Mouse (Mus musculus): Measurements from ENCODE around the gene Btbd17.

Btbd17 gene

DNA sequence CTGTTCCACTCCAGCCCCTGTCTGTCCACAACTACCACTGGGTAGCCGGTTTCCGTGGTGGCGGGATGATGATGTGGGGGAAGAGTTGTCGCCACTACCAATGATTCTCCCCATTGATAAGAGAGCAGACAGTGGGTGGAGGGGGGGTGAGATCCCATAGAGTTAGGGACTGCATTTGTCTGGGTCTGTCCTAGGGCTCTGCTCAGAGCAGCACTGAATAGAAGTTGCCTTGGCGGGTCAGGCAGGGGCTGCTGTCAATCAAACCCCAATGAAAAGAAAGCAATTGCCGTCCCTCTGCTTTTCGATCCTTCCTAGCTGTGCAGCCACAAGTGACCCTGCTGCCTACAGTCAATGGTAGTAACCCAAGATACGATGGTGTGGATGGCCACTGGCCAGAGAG lies 8.2 kb upstream of the Btbd17 start:
- no peak for ATAC-seq (ENCODE audit: low TSS enrichment)

DNA sequence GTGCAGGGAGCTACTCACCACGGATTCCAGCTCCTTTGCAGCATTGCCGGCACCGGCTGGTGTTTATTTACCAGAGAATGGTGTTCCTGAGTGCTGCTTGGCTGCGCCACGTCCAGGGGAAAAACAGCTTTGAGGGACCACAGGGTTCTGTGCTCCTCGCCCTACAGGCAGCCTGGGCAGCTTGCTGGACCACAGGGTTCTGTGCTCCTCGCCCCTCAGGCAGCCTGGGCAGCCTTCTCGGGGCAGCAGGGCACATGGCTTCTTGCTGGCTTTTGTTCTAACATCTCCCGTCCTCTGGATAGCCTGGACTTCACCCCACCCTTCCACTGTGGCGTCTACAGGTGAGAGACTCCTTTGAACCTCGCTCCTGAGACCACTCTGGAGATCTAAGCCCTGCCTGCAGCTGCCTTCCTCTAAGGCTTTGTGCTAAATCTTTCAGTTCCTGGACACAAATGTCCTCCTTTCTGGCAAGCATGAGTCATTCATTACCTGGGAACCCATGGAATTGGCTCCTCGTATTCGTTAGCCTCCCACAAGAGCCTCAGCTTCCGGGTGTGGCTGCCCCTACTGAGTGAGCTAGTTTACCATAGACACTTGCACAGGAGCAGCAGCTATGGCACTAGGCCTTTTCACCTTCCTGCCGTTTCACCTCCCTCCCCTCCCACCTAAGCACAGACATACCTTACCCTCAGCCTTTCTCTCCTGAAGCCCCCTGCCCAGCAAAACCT lies 7.0 kb upstream of the Btbd17 start:
- ATAC-seq (ENCODE audit: low TSS enrichment): peak; percentile 52; the same call in 1 of the 2 replicates

DNA sequence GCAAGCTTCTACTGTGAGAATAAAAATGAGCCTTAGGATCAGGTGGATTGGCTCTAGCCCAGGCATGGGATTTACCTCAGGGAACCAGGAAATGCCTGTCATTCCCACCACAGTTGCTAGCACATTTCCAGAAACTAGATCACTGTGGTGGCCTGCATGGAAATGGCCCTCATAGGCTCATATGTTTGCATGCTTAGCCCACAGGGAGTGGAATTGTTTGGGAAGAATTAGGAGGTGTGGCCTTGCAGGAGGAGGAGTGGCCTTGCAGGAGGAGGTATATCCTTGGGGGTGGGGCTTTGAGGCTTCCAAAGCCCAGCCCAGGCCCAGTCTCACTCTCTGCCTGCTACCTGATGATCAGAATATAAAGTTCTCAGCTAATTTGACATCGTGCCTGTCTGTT lies 6.2 kb upstream of the Btbd17 start:
- no peak for ATAC-seq (ENCODE audit: low TSS enrichment)

DNA sequence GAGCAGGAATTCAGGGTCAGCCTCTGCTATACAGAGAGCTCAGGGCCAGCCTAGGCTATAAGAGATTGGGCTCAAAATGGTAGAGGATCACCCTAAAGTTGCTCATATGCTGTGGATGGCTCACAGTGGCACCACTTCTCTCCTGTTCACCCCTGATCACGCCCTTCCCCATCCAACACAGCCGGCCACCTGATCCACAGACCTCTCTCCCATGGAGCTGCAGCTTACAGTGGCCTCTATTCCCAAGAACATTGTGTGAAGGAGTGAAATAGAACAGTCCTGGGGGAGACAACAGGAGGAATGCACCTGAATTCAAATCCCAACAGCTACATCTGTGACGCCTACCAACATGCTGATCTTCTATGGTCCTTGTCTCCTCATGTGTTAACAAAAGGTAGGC lies 2.9 kb upstream of the Btbd17 start, which contains the start of gene Gpr142:
Gene Gpr142 (plus strand): TSS at position 301 of the 400 bp plus-strand sequence.
- ATAC-seq (ENCODE audit: low TSS enrichment): no peak

DNA sequence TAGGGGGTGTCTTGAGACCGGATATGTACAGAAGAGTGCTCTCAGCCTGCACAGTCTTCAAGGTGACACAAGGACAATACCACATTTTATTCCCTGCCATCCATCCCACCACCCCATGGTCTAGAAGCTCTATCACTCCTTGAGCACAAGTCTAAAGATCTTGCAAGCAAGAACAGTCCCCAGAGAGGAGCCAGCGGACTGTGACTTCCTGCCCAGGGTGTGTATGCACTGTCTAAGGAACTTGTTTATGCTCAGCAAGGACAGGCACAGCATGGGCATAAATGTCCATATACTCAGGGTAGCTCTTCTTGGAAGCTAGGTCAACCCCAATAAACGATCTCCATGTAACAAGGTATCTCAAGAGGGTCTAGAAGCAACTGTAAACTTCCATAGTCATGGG lies 2.2 kb upstream of the Btbd17 start:
- ATAC-seq (ENCODE audit: low TSS enrichment): no peak

DNA sequence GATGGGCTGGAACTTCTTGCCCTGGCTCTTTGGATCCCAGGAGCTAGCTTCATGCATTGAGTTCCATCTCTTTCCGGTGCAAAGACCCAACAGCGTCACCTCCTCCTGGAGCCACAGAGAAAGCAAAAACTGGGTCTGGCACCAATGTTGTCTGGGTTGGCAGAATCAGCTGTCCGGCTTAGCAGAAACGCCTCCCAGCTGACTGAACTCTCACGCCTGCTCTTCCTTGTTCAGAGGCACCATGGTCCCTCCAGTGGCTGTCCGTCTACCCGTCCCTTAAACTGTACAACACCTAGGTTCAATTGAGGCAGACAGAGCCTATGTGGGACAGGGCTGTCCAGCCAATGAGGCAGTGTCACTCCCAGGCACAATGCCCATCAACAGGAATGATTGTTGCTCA lies 1.4 kb upstream of the Btbd17 start:
- ATAC-seq (ENCODE audit: low TSS enrichment): no peak

DNA sequence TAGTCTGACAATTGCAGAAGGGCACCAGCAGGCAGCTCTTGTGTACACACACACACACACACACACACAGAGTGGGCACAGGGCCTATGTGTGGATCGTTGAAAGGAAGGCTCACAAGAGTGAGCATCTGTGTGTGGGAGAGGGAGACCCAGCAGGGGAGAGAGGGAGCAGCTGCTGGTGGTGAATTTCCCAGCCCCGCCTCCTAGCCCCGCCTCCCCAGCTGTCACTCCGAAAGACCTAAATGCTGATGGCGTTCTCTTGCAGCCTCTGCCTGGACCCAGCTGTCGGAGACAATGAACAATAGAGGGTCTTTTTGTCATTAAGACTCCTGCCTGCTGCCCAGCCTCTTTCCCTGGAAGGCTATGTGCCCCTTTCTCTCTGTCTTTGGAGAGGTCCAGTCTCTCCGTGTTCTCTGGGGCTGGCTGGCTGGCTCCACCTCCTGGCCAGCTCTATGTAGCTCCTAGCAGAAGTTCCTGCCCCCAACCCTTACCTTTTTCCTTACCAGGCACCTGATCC lies 456 bp downstream of the Btbd17 start:
- peak; percentile 71 for ATAC-seq (ENCODE audit: low TSS enrichment)

DNA sequence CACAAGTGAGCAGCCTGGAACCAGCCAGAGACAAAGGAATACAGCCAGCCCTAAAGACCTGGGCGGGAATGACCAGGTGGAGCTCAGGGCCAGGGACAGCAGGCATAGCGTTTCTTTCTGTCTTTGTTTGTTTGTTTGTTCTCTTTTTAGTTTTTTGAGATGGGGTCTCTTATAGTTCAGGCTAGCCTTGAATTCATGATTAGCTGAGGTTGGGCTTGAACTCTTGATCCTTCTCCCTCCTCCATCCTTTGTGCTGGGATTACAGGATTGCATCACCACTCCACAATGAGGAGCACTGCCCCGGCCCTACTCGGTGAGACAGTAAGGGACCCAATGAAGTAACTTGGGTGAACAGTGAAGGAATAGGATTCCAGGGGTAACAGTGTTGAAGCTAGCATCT lies 1.1 kb downstream of the Btbd17 start:
- no peak for ATAC-seq (ENCODE audit: low TSS enrichment)

DNA sequence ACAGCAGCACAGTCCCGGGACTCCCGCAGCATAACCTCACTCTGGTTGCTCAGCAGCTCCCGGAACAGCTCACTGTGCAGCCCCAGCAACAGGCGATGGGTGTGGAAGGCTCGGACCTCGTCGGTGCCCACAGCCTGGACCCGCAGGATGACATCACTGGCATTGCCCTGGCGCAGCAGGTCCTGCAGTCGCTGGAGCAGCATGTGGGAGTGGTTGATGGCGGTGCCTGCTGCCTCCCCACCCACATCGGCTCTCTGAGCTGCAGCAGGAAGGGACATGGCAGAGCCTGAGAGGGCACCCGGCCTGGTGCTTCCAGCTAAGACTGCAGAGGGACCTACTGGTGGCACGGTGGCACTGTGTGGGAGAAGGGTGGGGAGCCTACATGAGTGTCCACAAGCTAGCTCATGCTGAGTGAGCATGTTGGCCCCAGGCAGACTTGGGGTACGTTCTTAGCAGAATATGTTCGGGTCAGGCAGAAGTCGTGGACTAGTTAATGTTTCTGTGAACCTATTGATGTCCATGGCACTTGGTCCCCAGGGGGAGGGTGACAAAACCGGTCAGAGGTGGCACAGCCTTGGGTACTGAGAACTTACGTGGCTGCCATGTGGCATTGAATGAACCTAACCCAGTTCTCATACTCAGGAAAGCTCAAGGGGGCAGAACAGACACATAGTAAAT lies 1.7 kb downstream of the Btbd17 start:
- no peak for ATAC-seq (ENCODE audit: low TSS enrichment)

DNA sequence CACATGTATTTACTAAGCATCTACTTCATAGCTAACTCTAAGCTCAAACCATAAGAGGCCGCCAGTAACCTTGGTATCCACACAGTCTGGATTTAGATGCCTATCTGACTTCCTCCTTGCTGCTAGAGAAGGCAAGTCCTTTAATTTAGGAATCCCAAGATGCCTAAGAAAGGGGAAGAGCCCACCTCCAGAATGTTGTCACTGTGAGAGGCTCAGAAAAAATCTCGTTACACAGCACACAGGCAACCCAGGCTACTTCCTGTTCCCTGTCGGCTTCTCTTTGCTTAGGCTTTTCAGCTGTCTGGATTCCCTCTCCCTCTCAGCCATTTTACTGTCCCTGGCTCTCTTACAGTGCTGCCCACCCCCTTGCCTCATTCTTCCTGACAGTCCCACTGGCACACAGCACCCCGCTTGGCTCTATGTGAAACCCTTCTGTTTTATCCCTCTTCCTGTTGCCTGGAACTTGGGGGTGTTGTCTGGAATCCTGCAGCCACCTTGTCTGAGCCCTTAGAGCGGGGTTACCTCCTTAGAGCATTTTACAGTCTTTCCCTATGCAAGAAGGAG lies 2.7 kb downstream of the Btbd17 start:
- no peak for ATAC-seq (ENCODE audit: low TSS enrichment)

DNA sequence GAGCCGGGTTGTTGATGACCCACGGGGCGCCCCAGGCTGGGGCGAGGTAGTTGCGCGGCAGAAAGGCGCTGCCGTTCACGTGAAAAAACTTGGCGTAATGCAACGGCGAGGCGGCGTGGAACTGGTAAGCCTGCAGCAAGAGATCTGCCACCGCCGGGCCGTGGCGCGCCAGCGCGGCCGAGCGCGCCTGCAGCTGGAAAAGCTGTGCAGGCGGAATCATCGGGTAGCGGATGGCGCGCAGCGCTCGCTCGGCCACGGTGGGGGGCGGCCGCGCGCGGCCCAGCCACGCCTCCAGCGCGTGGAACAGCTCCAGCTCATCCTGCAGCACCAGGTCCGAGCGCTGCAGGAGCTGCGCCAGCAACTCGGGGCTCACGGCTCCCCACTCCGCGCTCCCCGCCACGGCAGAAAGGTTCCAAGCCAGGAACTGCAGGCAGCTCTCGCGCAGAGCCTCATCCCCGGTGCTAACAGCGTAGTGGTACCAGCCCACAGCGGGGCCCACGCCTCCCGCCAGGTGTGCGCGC lies 3.8 kb downstream of the Btbd17 start:
- peak; percentile 28; the same call in 1 of the 2 replicates for ATAC-seq (ENCODE audit: low TSS enrichment)

DNA sequence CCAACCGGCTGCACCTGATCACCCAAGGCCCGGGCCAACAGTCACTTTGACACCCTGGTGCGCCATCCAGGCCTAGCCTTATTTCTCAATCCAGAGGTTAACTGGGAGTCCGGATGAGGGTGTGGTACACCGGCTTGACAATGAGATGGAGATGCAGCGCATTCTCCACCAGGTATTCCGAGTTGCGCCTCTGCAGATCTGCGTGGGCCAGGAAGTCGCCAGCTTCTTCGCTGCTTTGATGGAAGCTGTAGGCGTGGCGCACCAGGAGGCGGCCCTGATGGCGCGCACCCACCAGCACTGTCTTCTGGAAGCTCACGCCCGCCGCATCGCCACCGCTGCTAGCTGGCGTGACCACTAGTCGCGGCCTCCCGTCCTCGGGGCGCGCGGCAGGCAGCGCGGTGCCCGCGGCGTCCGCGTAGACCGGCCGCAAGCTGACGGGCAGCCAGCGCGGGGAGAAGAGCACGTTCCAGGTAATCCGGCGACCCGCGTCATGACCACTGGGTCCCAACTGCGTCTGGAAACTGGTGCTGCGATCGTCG lies 4.3 kb downstream of the Btbd17 start:
- ATAC-seq (ENCODE audit: low TSS enrichment): no peak

DNA sequence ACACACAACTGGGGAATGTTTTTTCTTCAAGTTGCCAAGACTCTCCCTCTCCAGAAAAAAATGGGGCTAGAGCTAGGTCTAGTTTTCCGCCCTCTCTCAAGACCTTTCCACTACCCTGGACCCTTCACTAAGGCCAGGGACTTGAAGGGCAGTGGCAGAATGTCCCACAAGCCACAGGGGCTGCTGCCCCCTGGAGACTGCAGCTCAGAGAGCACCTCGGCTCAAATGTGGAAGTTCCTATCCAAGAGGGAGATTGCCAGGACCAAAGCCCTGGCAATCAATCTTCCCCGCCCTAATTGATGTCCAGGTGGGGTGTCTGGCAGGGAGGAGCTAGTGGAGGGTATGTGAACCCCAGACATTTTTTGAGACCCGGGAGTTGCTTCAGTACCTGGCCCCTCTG lies 4.9 kb downstream of the Btbd17 start:
- ATAC-seq (ENCODE audit: low TSS enrichment): no peak

DNA sequence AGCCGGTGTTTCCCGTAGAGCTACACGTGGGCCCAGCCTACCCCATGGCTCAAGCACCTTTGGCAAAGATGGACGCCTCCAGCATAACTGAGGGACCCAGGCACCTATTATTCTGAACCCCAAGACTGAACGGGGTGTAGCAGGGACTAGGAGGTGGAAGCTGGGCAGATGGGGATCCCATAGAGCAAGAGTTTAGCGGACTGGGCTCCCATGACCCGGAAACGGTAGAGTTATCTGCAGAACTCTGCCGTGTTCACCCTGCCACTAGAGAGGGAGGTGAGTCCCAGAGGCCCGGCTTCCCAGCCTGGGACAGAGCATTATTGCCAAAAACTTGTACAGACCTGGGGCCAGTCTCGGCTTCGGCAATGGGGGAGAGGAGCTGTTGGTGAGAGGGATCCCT lies 5.6 kb downstream of the Btbd17 start:
- ATAC-seq (ENCODE audit: low TSS enrichment): no peak

DNA sequence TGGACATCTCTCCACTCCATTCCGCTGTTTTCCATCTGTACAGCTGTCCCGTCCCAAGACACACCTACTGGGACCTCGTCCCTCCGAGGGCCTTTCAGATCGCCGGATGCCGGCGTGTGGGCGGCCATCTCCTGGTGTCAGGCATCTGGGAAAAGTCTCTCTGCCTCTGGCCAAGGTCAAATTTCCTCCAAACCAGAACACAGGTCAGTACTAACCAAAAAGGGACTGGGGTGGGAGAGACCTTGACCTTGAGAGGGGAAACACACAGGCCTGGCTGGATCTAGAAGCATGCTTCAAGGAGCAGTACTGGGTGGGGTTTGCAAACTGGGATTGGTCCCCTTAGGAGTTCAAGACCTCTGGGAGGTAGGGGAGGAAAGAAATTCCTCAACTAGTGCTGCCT lies 6.0 kb downstream of the Btbd17 start:
- no peak for ATAC-seq (ENCODE audit: low TSS enrichment)

DNA sequence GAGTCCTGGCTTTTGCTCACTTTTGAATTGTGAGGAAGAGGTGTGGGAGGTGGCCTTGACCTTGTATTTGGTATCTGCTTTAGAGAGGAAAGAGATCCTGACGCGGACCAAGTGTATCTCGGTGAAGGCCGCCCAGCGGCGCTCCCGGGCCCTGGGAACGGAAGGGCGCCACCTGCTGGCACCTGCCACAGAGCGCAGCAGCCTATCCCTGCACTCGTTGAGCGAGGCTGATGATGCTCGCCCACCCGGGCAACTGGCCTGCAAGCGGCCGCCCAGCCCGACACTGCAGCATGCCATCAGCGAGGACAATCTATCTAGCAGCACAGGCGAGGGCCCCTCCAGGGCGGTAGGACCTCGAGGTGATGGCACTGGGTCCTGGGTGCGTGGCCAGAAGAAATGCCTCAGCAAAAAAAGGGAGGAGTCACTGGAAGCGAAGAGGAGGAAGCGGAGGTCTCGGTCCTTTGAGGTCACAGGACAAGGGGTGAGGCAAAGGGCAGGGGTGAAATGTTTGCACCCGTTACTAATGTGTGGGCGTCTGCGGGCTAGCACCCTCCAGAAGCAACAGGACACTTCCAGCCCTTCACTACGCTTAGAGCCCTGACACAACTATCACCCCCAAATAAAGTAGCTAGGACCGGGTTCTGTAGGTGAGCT lies 6.6 kb downstream of the Btbd17 start:
- ATAC-seq (ENCODE audit: low TSS enrichment): peak; percentile 55

DNA sequence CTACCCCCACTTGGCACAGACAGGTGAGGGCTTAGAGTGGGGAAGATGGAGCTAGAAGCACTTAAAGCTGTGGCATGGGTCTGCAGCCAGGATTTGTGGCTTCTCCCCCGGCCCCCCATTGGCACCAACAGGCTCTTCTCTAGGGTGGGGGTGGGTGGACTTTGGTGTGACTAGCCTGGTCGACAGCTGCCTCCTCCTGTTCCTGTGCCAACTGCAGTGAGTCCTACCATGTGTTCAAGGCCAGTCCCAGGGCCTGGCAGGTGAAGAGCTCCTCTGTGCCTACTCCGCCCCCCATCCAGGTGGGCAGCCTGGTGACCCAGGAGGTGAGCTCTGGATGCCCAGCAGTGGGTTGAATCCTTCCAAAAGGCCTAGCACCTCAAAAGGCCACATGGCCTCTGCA lies 8.1 kb downstream of the Btbd17 start:
- ATAC-seq (ENCODE audit: low TSS enrichment): no peak

DNA sequence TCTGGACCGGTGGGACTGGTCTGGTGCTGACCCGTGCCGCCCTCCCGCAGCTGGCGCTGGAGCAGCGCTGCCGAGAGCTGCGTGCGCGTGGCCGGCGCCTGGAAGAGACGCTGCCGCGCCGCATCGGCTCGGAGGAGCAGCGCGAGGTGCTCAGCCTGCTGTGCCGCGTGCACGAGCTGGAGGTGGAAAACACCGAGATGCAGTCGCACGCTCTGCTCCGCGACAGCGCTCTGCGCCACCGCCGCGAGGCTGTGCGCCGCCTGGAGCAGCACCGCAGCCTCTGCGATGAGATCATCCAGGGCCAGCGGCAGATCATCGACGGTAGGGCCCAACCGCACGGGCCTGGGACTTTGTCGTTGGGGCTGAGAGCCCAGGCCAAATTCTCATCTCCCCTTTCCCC lies 9.4 kb downstream of the Btbd17 start:
- ATAC-seq (ENCODE audit: low TSS enrichment): peak; percentile 87

DNA sequence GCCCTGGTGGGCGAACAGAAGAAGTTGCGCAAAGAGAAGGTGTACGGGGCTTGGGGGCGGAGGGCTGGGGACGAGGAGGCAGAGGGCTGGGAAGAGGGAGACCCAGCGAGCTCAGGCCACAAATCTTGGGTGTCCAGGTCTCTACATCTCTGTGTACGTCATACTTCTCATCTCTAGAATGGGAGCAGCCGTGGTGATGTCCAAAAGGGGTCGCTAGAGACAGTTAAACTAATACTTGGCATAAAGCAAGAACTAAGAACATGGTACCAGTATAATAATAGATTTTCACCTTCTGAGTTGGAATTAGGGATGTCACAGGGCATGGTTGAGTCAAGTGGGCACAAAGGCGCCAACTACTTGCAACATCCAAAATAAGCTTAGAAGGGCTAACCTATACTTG lies 9.9 kb downstream of the Btbd17 start:
- ATAC-seq (ENCODE audit: low TSS enrichment): no peak

DNA sequence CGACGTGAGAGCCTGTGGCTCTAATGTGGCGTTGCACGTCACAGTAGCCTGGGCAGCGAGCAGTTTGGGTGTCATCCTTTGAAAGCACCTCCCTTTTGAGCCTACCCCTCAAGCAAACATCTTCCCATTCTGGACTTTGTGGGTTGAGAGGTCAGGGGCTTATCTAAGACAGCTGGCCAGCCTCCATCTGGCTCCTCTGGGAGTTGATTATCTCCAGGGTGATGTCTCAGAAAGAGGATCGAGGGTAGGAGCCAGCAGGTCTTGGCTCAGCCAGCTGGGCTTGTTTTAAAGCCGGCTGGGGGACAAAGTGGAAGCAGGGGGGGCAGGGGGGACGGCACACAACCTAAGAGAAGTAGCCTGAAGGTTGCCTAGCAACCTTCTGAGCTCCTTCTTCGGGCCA lies 15.7 kb downstream of the Btbd17 start:
- ATAC-seq (ENCODE audit: low TSS enrichment): no peak

DNA sequence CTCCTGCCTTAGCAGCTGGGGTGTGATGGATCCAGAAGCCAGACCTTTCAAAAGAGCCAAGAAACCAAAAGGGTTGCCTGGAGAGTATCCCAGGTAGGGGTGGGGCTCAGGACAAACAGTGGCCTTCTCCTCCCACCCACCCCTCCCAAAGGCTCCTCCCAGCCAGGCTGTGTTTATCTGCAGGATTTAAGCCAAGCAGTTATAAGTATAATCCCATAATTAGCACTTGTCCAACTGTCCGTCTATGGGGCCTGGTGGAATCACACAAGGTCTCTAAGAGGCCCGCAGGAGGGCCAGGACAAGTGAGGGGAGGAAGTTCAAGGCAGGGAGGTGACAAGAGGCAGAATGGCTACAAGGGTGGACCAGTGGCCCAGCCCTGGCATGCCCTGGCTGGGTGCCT lies 23.8 kb downstream of the Btbd17 start:
- no peak for ATAC-seq (ENCODE audit: low TSS enrichment)

DNA sequence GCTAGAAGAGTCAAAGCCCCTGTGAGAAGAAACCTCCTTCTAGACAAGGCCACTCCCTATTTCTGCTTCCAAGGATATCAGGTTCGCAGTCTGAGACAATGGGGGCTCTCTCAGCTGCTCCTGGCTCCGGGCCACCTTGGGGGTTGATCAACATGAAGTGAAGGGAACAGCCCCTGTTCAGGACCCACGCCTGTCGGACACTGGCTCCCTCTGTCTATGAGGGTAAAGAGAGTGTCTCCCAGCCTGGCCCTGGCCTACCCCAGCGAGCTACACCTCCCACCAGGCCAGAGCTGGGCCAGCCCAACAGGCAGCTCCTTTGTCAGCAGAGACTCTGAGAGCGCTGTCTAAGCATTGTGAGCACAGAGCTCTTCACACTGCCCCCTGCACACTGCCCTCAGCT lies 25.8 kb downstream of the Btbd17 start:
- no peak for ATAC-seq (ENCODE audit: low TSS enrichment)
